Mouse (Mus musculus) hindbrain, embryonic 13.5 days (tissue): ENCODE data around the gene C2cd4c. TPM values are rescaled to one million over a fixed set of nuclear protein-coding genes. Genes with fewer than 3 reads are reported as not detected.

Experiments used
- ATAC-seq: fragments of 200-750 bp; cut with Nextera tagmentation; 2 replicates; pipeline ENCODE4 v1.8.0; 2017; ENCODE audit warnings: moderate TSS enrichment; ENCODE audit not compliant: low FRiP score
- H3K27ac ChIP-seq: fragments of 300-500 bp; sonication (generic); 2 replicates; pipeline ENCODE4 v1.5.1; 2015; ENCODE audit warnings: inconsistent platforms, mild to moderate bottlenecking, moderate library complexity
- H3K27me3 ChIP-seq: fragments of 300-500 bp; sonication (generic); 2 replicates; pipeline ENCODE4 v1.6.1; 2015; ENCODE audit warnings: mild to moderate bottlenecking, inconsistent platforms
- H3K36me3 ChIP-seq: fragments of 300-500 bp; sonication (generic); 2 replicates; pipeline ENCODE4 v1.6.1; 2015; ENCODE audit warnings: mild to moderate bottlenecking, inconsistent platforms
- H3K4me1 ChIP-seq: fragments of 300-500 bp; sonication (generic); replicated peaks from 2 replicates; pipeline ENCODE4 v1.6.1; 2015; ENCODE audit warnings: inconsistent platforms
- H3K4me2 ChIP-seq: fragments of 300-500 bp; sonication (generic); 2 replicates; pipeline ENCODE4 v1.6.1; 2015; ENCODE audit warnings: inconsistent platforms, mild to moderate bottlenecking, moderate library complexity
- H3K4me3 ChIP-seq: fragments of 300-500 bp; sonication (generic); 2 replicates; pipeline ENCODE4 v1.5.1; 2015; ENCODE audit warnings: mild to moderate bottlenecking, inconsistent platforms
- H3K9ac ChIP-seq: fragments of 300-500 bp; sonication (generic); 2 replicates; pipeline ENCODE4 v1.6.1; 2015; ENCODE audit warnings: mild to moderate bottlenecking, inconsistent platforms
- H3K9me3 ChIP-seq: fragments of 300-500 bp; sonication (generic); 2 replicates; pipeline ENCODE4 v1.6.1; 2016; ENCODE audit warnings: inconsistent platforms
- WGBS: fragments of 180-500 bp; shearing (Covaris S2); methylation state at CpG from one replicate; pipeline ENCODE4 v1.1.7; 2015; 5-methylcytosine and 5-hydroxymethylcytosine counted together
- polyA plus RNA-seq: library from polyadenylated mRNA; unstranded; fragments of >200 nt; fragmentation: Nextera tagmentation; extraction: Ambion mirVana; gene quantifications from 2 replicates; pipeline ENCODE4 v1.2.1, GENCODE M21; 2015

The C2cd4c gene
- polyA plus RNA-seq, 1 experiment from 2014 or later = 0.17 TPM

DNA sequence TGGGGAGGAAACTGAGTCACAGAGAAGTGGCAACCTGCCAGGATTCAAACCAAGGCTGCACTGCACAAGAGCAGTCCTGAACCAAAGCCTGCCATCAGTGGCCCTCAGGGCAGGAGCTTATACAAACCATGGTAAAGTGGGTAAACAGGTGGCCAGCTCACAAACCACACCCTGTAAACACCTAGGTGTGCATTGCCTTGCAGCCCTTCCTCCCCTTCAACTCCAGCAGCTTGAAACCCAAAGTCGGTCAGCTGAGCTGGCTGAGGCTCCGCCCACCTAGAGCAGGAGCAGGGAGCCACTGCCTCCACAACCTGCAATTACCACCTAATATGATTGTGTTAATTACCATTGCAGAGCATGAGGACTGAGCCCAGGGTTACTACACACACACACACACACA, 5.9 kb downstream of the C2cd4c start:
- ATAC-seq = no peak
- 51% methylated on average over 2 of the region's 2 CpGs for WGBS

DNA sequence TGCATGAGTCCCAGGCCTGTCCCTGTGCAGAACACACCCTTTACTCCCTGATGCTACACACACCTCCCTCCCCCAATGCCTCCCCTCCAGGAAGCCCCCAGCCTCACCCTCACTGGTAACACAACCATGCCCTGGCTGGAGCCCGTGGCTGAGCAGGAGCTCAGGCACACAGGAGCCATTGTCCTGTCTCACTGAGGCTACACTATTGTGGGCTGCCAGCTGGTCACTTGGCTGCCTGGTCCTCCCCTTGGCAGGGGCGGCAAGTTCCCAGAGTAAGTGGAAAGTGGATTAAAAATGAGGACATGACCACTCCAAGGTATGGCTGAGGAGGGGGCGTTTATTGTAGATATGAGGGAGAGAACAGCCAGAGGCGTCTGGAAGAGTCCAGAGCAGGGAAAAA, 7.3 kb downstream of the C2cd4c start:
- Histone ChIP-seq H3K27ac (no peak overlapping the region), H3K4me3 (no peak overlapping the region), H3K9me3 (no peaks in the 10 kb centered on the region), H3K4me2 (no peak overlapping the region), H3K9ac (no peak overlapping the region), H3K36me3 (no peaks in the 10 kb centered on the region), H3K4me1 (no peaks in the 10 kb centered on the region), H3K27me3 (peaks cover 29% of the 10 kb centered on the region)
- ATAC-seq = no peak
- WGBS = 66% methylated on average over 4 of the region's 4 CpGs

More for the DNA sequence above, 5.9 kb downstream of the C2cd4c start:
- no peak overlapping the region for H3K4me3 ChIP-seq
- H3K27me3 ChIP-seq = peaks cover 42% of the 10 kb centered on the region
- peaks cover 13% of the 10 kb centered on the region for H3K4me1 ChIP-seq
- H3K4me2 ChIP-seq = no peak overlapping the region
- no peak overlapping the region for H3K9ac ChIP-seq
- no peak overlapping the region for H3K27ac ChIP-seq
- no peaks in the 10 kb centered on the region for H3K36me3 ChIP-seq
- no peaks in the 10 kb centered on the region for H3K9me3 ChIP-seq

DNA sequence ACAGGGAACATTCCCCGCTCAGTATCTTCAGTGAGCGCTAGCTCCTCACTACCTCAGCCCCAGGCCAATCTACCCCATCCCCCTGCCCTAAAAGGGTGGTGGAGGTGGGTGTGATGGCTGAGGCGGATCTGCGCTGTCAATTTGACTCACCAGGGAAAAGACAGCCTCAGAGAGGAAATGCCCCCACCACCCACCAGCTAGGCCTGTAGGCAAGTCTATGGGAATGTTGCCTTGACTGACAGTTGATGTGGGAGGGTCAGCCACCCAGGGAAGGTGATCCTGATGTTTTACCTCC, 15.9 kb downstream of the C2cd4c start:
- Histone ChIP-seq H3K36me3 (no peaks in the 10 kb centered on the region), H3K4me3 (no peak overlapping the region), H3K4me1 (0 out of 2 replicates have a peak, but pooled peaks cover 4% of the 10 kb centered on the region), H3K9ac (no peak overlapping the region), H3K4me2 (no peak overlapping the region), H3K27me3 (peaks cover 22% of the 10 kb centered on the region), H3K27ac (no peak overlapping the region), H3K9me3 (no peaks in the 10 kb centered on the region)
- WGBS = 79% methylated on average over 4 of the region's 4 CpGs
- ATAC-seq = no peak

DNA sequence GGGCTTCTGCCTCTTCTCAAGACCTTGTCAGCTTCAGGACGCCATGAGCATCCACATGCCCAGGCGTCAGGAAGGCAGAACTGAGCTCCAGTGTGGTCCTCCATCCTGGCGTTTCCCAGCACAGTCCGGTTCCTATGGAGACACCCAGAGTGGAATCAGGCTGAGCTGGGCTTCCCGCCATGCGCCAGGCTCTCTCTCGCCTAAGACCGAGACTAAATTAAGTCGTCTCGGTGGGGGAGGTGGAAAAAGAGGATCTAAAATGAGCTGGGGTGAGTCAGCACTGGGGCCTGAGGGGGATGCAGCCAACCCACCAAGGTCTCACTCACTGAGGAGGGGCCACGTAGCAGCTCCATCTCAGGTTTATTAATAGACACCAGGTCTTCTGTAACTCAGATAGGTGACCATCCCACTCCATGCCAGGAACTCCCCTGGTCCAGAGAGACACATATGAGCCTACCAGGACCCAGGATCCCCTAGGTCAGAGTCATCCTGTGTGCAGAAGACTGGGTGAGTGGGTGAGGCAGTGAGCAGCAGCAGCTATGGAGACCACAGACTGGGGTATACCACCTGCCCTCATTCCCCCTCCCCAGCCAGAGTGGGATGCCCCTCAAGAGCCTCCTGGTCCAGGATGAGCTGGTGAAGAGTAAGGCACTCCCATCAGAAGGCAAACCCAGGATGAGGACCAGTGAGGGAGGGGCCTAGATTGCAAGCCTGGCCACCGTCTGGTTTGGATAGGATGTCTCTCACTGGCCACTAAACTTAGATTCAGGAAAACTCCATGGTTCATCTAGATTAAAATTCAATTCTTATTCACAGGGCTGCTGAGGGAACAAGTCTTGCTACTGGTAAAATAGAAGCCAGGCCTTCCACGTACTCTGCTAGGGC, 16.5 kb downstream of the C2cd4c start:
- Histone ChIP-seq H3K36me3 (no peaks in the 10 kb centered on the region), H3K27me3 (peaks cover 28% of the 10 kb centered on the region), H3K4me2 (no peak overlapping the region), H3K4me1 (0 out of 2 replicates have a peak, but pooled peaks cover 4% of the 10 kb centered on the region), H3K27ac (no peak overlapping the region), H3K9me3 (no peaks in the 10 kb centered on the region), H3K9ac (peak overlapping the region; percentile 13; the same call in 1 of the 2 replicates), H3K4me3 (no peak overlapping the region)
- WGBS = 33% methylated on average over 13 of the region's 13 CpGs
- ATAC-seq = no peak

DNA sequence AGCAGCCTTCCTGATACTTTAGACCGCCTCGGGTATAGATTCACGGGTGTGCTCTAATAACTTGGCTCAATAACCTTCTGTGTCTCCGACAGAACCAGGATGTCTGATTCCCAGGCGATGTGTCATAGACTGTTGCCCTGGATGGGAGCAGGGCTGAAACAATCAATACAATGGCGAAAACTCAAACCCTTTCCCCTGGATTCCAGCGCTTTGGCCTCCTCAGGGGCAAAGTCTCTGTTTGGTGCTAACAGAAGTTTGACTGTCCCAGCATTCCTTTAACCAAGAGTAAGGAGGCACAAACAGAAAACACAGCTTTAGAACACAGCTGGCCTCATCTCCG, 18.3 kb downstream of the C2cd4c start:
- ATAC-seq = no peak; the same call in 1 of the 2 replicates
- Histone ChIP-seq H3K4me3 (no peak overlapping the region), H3K27ac (no peak overlapping the region), H3K9me3 (no peaks in the 10 kb centered on the region), H3K4me1 (0 out of 2 replicates have a peak, but pooled peaks cover 4% of the 10 kb centered on the region), H3K36me3 (no peaks in the 10 kb centered on the region), H3K9ac (no peak overlapping the region), H3K4me2 (no peak overlapping the region), H3K27me3 (peaks cover 28% of the 10 kb centered on the region)
- WGBS = 65% methylated on average over 8 of the region's 8 CpGs

DNA sequence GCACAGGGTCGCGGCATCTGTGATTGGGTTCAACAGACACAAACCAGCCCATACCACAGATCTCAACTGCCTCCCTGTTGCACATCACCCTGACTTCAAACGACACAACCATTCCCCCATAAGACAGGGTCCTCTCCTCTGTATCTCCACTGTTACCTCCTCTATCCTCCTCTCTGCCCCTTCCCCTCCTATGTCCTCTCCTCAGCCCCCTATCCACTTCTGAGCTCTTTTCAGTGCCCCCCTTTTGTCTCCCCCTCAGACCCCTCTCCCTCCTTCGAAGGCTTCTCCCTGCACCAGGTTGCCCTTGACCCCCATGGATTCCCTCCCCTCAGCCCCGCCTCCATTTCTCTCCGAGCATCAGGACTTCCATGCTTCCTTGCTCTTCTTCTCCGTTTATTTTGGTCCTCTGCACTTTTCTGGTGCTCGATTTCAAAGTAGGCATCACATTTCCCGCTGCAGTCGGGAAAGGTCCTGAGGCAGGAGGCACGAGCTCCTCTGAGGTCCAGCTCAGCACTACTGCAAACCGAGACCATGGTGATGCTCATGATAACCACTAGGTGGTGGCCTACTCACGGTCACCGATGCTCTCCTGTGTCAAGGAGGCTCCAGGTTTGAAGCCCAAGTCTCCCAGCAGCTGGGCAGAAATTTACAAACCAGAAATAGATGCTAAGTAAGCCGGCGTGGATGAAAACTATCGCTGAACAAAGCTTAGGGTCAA, 18.8 kb downstream of the C2cd4c start:
- Histone ChIP-seq H3K27me3 (peaks cover 28% of the 10 kb centered on the region), H3K4me3 (no peak overlapping the region), H3K9me3 (no peaks in the 10 kb centered on the region), H3K4me2 (0 out of 2 replicates have a peak overlapping the region, but pooled peaks have one; percentile 25), H3K4me1 (0 out of 2 replicates have a peak, but pooled peaks cover 4% of the 10 kb centered on the region), H3K36me3 (no peaks in the 10 kb centered on the region), H3K9ac (no peak overlapping the region), H3K27ac (no peak overlapping the region)
- whole genome bisulfite sequencing = 17% methylated on average over 17 of the region's 17 CpGs
- ATAC-seq = peak; percentile 89

DNA sequence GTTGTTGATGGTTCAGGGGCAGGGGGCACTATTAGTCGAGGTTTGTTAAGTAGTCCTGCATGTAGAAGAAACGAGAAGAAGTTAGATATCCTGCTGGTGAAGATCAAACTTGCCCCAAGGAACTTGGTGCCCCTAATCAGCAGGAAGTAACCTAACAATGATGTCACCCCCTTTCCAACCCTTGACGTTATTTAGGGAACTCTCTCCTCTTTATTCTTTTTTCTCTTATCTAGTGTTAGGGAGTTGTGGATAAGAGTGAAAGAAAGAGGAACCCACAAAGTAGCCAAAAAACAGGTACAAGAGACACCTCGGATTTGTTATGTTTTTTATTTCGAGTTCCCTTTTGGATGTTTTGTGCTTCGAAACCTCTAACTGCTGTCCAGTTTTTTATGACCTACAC, 19.7 kb downstream of the C2cd4c start:
- 64% methylated on average over 6 of the region's 6 CpGs for WGBS
- Histone ChIP-seq H3K9me3 (no peaks in the 10 kb centered on the region), H3K4me1 (0 out of 2 replicates have a peak, but pooled peaks cover 4% of the 10 kb centered on the region), H3K27ac (no peak overlapping the region), H3K4me2 (no peak overlapping the region), H3K36me3 (no peaks in the 10 kb centered on the region), H3K9ac (no peak overlapping the region), H3K27me3 (peaks cover 28% of the 10 kb centered on the region), H3K4me3 (no peak overlapping the region)
- no peak for ATAC-seq

DNA sequence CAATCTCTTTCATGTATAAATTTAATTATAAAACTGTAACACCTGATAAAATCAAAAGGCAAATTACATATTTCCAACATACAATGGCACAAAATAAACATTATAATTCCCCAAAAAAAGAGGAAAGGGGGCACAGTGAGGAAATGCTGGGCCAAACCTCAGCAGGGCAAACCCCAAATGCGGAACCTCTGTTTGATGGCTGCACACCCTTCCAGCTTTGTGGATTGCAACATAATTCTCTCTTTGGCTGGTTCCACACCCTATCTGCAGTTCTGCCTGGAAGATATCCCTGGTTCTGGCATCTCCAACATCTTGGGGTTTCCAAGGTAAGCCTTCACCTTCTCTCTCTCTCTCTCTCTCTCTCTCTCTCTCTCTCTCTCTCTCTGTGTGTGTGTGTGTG, 23.1 kb downstream of the C2cd4c start:
- Histone ChIP-seq H3K4me1 (no peaks in the 10 kb centered on the region), H3K27ac (no peak overlapping the region), H3K9me3 (no peaks in the 10 kb centered on the region), H3K4me2 (no peak overlapping the region), H3K9ac (no peak overlapping the region), H3K36me3 (no peaks in the 10 kb centered on the region), H3K4me3 (no peak overlapping the region), H3K27me3 (peaks cover 20% of the 10 kb centered on the region)
- 93% methylated on average over 1 of the region's 1 CpGs for WGBS
- no peak for ATAC-seq

DNA sequence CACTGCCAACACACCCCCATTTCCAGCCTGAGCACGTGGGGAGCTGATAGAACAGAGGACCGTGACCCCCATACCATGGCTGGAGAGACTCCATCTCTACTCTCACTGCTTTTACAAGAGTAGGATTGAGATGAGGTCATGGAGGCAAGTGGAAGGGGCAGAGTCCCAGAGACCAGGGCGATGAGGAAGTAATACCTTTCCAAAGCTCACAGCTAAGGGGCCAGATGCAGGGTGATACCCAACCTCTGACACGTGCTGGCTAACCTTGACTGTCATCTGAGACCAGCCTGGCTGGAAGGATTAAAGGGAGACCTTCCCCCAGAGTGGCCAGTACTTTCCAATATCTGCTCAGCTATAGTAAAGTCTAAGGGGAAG, 26.1 kb downstream of the C2cd4c start:
- H3K27ac ChIP-seq = no peak overlapping the region
- ATAC-seq = no peak
- 73% methylated on average over 4 of the region's 4 CpGs for WGBS

DNA sequence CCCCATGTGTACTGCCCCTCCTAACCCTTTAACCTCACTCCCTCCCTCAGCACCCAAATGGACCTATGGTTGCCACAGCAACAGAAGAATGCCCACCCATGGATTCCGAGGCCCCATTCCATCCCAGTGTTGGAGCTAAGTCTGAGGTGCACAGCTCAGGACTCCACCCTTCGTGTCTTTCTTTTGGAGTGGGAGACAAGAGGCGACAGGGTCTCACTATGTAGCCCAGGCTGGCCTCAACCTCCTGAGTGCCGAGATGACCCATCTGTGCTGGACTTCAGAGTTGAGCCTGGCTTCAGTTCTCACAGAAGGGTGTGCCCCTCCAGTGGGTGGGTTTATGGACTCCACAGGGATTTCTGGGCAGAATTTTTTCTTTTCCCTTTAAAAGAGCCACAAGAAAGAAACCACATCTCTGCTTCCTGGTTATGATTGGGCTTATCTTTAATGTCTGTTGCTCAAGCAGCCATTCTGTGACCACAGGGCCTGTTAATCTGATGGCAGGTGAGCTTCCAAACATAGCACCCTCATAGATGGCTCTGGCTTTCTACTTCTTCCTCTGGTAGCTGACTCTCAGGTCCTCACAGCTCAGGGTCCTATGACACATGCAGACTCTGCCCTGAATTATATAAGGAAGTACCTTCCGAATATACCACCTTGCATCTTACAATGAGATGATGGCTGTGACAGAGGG, 26.6 kb downstream of the C2cd4c start, which contains the start of gene Theg:
Theg (minus strand) TSS at position 271 of the 691 bp plus-strand sequence.
- no peak within 1 kb of the TSS for H3K27ac ChIP-seq
- WGBS = 81% methylated on average over 5 of the region's 5 CpGs
- no peaks in the 10 kb centered on the region for H3K4me1 ChIP-seq
- H3K9me3 ChIP-seq = no peaks in the 10 kb centered on the region
- no peak within 1 kb of the TSS for H3K4me2 ChIP-seq
- H3K4me3 ChIP-seq = no peak within 1 kb of the TSS
- no peaks in the 10 kb centered on the region for H3K27me3 ChIP-seq
- no peak for ATAC-seq
- no peaks in the 10 kb centered on the region for H3K36me3 ChIP-seq
- H3K9ac ChIP-seq = no peak within 1 kb of the TSS

More for the DNA sequence above, 26.1 kb downstream of the C2cd4c start:
- H3K36me3 ChIP-seq = no peaks in the 10 kb centered on the region
- H3K4me1 ChIP-seq = no peaks in the 10 kb centered on the region
- no peak overlapping the region for H3K4me3 ChIP-seq
- 0 out of 2 replicates have a peak, but pooled peaks cover 5% of the 10 kb centered on the region for H3K27me3 ChIP-seq
- H3K9ac ChIP-seq = no peak overlapping the region
- no peaks in the 10 kb centered on the region for H3K9me3 ChIP-seq
- H3K4me2 ChIP-seq = no peak overlapping the region

DNA sequence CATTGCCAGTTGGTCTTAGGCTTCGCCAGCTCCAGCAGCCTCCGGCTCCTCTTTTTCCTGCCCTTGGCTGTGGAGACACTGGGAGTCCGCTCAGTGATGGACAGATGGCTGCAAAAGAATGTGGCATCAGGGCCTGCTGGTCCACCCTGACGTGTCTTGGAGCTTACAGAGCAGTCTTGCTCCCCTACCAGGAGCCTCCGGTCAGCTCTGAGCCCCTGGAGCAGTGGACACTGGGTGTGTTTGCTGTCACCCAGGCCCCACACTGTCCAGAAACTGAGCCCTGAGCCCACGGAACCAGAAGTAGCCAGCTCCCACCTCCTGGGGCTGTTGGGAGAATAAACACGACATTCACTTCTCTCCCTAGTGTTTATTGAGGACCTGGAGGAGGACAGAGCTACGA, 27.6 kb downstream of the C2cd4c start:
- no peak overlapping the region for H3K4me2 ChIP-seq
- 80% methylated on average over 8 of the region's 8 CpGs for WGBS
- H3K27ac ChIP-seq = no peak overlapping the region
- no peaks in the 10 kb centered on the region for H3K4me1 ChIP-seq
- no peaks in the 10 kb centered on the region for H3K9me3 ChIP-seq
- no peak overlapping the region for H3K9ac ChIP-seq
- ATAC-seq = no peak
- no peak overlapping the region for H3K4me3 ChIP-seq
- H3K27me3 ChIP-seq = no peaks in the 10 kb centered on the region
- no peaks in the 10 kb centered on the region for H3K36me3 ChIP-seq

DNA sequence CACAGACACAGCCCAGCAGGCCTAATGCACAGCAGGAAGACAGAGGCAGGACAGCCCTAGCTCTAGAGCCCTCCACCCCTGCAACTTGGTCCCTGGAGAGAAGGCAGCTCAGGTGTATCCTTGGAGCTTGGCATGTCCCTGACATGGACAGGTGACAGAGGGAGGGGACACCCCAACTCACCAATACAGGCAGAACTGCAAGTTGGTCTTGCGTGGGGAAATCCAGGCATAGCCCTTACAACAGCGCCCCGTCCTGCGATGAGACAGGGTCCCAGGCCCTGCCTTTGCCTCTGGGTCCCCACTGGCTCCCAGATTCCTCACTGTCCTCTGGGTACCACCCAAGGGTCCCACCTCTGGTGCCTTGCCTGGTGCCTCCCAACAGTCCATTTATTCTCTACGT, 28.1 kb downstream of the C2cd4c start:
- Histone ChIP-seq H3K4me2 (no peak overlapping the region), H3K4me1 (no peaks in the 10 kb centered on the region), H3K9ac (no peak overlapping the region), H3K27ac (no peak overlapping the region), H3K4me3 (no peak overlapping the region), H3K27me3 (no peaks in the 10 kb centered on the region), H3K9me3 (no peaks in the 10 kb centered on the region), H3K36me3 (no peaks in the 10 kb centered on the region)
- no peak for ATAC-seq
- WGBS = 93% methylated on average over 5 of the region's 5 CpGs
